Mouse (Mus musculus) hindbrain, embryonic 12.5 days (tissue): ENCODE results near the gene Spp2. TPM values are rescaled to one million over a fixed set of nuclear protein-coding genes. Genes with fewer than 3 reads are reported as not detected.

ENCODE experiments used
- ATAC-seq: fragments of 200-750 bp; cut with Nextera tagmentation; 2 replicates; pipeline ENCODE4 v1.8.0; 2017; ENCODE audit warnings: moderate TSS enrichment; ENCODE audit not compliant: low FRiP score
- H3K27ac ChIP-seq: fragments of 300-500 bp; sonication (generic); 2 replicates; pipeline ENCODE4 v1.5.1; 2016; ENCODE audit warnings: mild to moderate bottlenecking
- H3K27me3 ChIP-seq: fragments of 300-500 bp; sonication (generic); 2 replicates; pipeline ENCODE4 v1.6.1; 2016; ENCODE audit warnings: mild to moderate bottlenecking
- H3K36me3 ChIP-seq: fragments of 300-500 bp; sonication (generic); 2 replicates; pipeline ENCODE4 v1.6.1; 2016; ENCODE audit warnings: mild to moderate bottlenecking
- H3K4me1 ChIP-seq: fragments of 300-500 bp; sonication (generic); 2 replicates; pipeline ENCODE4 v1.6.1; 2016
- H3K4me2 ChIP-seq: fragments of 300-500 bp; sonication (generic); replicated peaks from 2 replicates; pipeline ENCODE4 v1.6.1; 2016; ENCODE audit warnings: mild to moderate bottlenecking
- H3K4me3 ChIP-seq: fragments of 300-500 bp; sonication (generic); 2 replicates; pipeline ENCODE4 v1.5.1; 2016; ENCODE audit warnings: mild to moderate bottlenecking
- H3K9ac ChIP-seq: fragments of 300-500 bp; sonication (generic); 2 replicates; pipeline ENCODE4 v1.6.1; 2016; ENCODE audit warnings: mild to moderate bottlenecking, moderate library complexity
- H3K9me3 ChIP-seq: fragments of 300-500 bp; sonication (generic); replicated peaks from 2 replicates; pipeline ENCODE4 v1.6.1; 2016; ENCODE audit warnings: mild to moderate bottlenecking
- WGBS: fragments of 180-500 bp; shearing (Covaris S2); methylation state at CpG from one replicate; pipeline ENCODE4 v1.1.7; 2016; 5-methylcytosine and 5-hydroxymethylcytosine counted together
- polyA plus RNA-seq: library from polyadenylated mRNA; unstranded; fragments of >200 nt; fragmentation: Nextera tagmentation; extraction: Ambion mirVana; gene quantifications from 2 replicates; pipeline ENCODE4 v1.2.1, GENCODE M21; 2016

Spp2 gene
- polyA plus RNA-seq, 1 experiment from 2014 or later, result not detected

GRCm38 (mm10) chr1:88474598-88474997 is 67.8 kb downstream of the Spp2 start:
- H3K4me3 ChIP-seq, result no peak overlapping the region
- H3K27me3 ChIP-seq, result no peaks in the 10 kb centered on the region; the same call in 1 of the 2 replicates
- ATAC-seq, result no peak
- H3K9me3 ChIP-seq, result no peaks in the 10 kb centered on the region
- no peak overlapping the region for H3K9ac ChIP-seq
- no peak overlapping the region for H3K4me2 ChIP-seq
- peaks cover 22% of the 10 kb centered on the region for H3K4me1 ChIP-seq
- no peak overlapping the region for H3K27ac ChIP-seq
- no peaks in the 10 kb centered on the region for H3K36me3 ChIP-seq
- 47% methylated on average over 7 of the region's 7 CpGs for WGBS

- Histone ChIP-seq H3K4me1 (peaks cover 26% of the 10 kb centered on the region), H3K4me2 (no peak overlapping the region), H3K27ac (no peak overlapping the region), H3K9ac (no peak overlapping the region), H3K4me3 (no peak overlapping the region), H3K27me3 (no peaks in the 10 kb centered on the region; the same call in 1 of the 2 replicates), H3K36me3 (no peaks in the 10 kb centered on the region), H3K9me3 (no peaks in the 10 kb centered on the region)
- WGBS, result 24% methylated on average over 8 of the region's 8 CpGs
- ATAC-seq, result no peak
Observed at GRCm38 (mm10) chr1:88475502-88475953, 68.8 kb downstream of the Spp2 start.

Other genes starting within 250 kb of the Spp2 start
- not detected in 2 replicates for gene Ugt1a5, start 240.9 kb upstream of the Spp2 start, polyA plus RNA-seq
- gene Ugt1a2, start 206.4 kb upstream of the Spp2 start, polyA plus RNA-seq, result 0.10 and 0.12 TPM in 2 replicates
- gene Dnajb3, start 201.2 kb upstream of the Spp2 start, polyA plus RNA-seq, result 14.1 and 19.0 TPM in 2 replicates
- not detected in 2 replicates for gene Ugt1a1, start 195.0 kb upstream of the Spp2 start, polyA plus RNA-seq
- gene Mroh2a, start 180.0 kb upstream of the Spp2 start, polyA plus RNA-seq, result 1.0 and 1.3 TPM in 2 replicates
- 167 and 169 TPM in 2 replicates for gene Hjurp, start 129.3 kb upstream of the Spp2 start, polyA plus RNA-seq
- gene Trpm8, start 129.3 kb upstream of the Spp2 start, polyA plus RNA-seq, result not detected in 2 replicates
- not detected in 2 replicates for gene Glrp1, start 103.1 kb downstream of the Spp2 start, polyA plus RNA-seq